Mouse (Mus musculus): ENCODE results near the gene Usp49.
"Not testable (repeated sequence)": the region's sequence is repeated elsewhere in the genome, so short reads cannot be mapped to it uniquely, and the experiment has no call there.

Gene Usp49

DNA sequence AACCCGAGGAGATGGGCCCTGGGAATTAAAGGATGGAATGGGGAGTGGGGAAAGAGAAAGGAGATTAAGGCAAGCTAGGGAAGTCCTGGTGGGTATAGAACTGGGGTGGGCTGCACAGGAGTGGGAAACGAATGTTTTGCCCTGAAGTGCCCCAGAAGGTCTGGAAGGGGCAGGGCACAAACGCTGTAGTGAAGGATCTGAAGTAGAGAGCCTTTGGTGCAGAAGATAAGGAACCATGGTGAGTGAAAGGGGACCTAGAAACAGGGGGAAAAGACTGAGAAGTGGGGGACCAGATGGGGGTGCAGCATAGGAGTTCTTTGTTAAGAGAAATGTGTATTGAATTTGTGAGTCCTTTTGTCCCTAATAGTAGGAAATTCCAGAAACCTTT is at the start of gene Usp49:
Gene Usp49 (plus strand): TSS at position 13 of the 388 bp plus-strand sequence.
- no peak for DNase-seq

DNA sequence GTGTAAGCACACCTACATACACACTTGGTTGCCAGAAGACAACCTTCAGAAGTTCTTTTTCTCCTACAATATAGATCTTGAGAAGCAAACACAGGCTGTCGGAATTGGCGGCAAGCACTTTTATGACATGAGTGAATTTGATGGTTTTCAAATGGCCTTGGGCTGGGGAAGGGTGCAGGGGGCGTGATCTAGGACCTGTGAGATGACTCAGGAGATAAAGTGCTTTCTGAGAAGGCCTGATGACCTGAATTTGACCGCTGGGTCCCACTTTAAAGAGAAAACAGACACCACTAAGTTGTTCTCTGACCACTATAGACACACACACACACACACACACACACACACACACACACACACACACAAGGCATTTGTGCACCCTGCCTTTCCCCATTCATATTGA is 49.5 kb upstream of the Usp49 start:
- DNase-seq: no peak

DNA sequence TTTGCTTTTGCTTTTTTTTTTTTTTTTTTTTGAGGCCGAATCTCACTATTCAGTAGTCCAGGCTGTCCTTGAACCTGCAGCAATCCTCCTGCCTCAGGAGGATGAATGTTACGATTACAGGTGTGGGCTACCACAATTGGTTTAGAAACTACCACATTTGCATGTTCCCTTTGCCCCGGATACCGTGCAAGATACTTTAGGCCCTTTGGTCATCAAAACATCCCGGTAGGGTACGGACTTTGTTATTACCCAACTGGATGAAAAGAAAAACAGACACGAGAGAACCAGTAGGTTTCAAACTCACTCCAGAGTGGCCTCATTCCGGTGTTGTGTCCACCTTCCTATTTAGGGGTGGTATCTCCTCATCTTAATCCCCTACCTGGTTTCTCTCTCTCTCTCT is 42.0 kb upstream of the Usp49 start:
- no peak for DNase-seq

DNA sequence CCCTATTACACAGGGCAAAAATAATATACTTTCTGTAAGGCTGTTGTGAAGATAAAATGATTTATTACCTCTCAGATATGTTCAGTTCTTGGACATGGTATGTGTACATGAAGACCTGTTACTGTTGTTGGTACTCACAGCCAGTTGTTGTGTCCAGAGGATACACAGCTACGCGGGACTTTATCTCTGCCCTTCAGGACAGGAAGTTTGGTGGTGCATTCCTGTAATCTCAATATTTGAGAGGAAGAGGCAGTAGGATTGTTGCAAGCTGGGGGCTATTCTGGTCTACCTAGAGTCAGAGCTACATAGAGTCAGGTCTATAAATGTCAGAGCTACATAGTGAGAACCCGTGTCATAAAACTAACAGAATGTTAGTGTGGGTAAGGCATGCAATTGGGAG is 39.4 kb upstream of the Usp49 start:
- DNase-seq: no peak

DNA sequence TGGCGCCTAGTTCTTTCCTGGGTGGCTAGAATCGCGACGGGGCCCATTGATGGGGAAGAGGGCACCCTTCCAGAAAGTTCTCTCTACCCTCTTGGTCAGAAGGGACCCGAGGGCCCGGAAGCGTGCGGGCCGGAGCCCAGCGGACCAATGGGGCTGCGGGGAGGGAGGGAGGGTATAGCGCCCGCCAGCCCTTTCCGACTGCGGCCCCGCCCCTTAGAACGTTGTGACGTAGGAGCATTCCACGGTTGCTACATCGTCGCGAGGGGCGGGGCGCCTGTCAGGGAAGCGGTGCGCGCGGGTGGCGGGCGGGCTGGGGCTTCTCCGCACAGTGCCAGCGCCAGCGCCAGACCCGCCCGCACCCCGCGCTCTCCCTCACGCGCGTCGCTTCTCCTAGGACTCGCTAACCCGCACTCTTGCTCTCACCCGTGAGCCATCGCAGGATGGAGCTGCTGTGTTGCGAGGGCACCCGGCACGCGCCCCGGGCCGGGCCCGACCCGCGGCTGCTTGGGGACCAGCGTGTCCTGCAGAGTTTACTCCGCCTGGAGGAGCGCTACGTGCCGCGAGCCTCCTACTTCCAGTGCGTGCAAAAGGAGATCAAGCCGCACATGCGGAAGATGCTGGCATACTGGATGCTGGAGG is 37.2 kb upstream of the Usp49 start:
- DNase-seq: peak; percentile 99

DNA sequence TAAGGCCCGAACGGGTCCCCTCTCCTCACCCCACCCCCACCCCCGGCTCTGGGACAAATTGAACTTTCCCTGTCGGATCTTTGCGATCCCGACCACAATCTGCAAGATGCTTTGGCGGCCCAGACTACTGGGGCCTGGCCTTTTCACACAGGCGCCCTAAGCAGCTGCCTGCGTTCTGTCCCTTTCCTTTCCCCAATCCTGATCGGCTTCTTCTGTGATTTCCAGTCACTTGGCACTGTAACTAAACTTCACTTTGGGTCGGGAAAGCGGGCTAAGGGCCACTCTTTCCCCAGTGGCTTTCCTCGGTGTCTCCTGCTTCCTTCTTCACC is 36.7 kb upstream of the Usp49 start:
- no peak for DNase-seq

DNA sequence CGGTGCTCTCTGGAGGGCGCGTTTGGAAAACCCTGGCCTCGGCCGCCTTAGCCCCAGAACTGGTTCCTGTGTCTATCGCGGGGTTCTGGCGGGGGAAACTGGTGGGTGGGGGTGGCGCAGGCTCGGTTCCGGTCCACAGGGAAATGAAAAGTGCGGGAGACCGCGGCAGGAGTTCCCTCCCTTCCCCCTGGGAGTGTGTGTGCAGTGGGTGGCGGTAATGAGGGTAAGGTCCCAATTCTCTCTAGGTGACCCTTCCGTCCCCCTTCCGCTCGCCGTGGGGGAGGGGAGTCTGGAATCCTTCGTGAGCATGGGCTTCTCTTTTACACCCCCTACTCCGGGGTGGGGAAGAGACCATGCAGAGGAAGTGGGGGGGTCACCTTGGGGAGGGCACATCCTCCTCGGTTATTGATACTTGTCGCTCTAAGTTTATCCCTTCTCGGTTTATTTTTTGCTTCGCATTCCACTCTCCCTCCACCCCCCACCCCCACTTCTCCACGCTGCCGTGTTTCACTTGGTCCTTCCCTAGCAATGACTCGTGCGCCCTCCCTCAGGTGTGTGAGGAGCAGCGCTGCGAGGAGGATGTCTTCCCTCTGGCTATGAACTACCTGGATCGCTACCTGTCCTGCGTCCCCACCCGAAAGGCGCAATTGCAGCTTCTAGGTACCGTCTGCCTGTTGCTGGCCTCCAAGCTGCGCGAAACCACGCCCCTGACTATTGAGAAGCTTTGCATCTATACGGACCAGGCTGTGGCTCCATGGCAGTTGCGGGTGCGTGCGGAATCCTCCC is 36.1 kb upstream of the Usp49 start:
- peak; percentile 76 for DNase-seq

DNA sequence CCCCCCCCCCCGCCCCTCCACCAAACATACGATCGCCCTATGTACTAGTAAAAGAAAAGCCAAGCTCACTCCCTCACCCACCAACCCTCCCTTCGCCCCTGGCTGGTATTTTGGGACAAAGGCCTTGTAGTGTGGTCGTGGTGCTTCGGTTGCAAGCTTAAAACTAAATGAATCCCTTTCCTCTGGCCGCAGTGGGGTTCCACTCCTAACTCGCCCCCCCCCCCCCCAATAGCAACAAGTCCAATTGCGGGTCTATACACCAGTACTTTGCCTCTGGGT is 35.6 kb upstream of the Usp49 start:
- no peak for DNase-seq

DNA sequence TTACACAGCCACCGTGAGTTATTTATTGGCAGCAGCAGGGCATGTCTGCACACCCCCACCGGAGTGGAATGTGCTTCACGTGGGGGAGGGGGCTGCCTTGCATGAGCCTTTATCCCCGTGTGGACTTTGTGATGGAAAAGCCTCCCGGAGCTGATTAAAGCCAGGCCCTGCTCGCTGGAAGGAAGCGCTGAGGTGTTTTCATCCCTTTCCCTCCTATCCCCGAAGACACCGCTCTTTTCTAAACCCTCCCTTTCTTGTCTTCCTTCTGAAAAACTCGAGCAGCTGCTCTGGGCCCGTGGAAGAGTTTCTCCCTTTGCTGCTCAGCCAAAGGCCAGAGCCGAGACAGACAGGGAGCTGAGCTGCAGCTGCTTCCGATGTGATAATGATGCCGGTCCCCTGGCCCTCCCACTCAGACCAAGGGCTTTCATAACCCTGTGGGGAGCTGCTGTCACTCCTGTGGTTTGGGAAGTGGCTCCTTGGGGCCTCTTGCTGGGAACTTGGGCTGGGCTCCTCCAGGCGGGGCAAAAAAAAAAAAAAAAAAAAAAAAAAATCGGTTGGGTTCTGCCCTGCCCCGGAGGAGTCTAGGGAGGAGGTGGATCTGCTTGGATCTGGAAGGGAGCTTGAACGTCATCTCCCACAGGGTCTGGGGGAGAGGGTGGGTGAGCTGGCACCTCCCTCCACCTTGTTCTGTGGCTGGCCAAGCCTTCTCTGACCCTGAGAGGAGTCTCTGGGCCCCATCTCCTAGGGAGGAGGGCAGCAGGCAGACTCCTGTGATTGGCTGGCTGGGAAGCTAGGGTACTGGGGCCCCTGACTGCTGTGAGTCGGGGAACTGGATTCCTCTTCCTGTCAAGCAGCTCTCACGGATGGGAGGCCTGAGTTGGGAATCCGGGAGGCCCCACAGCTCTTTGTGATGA is 35.0 kb upstream of the Usp49 start:
- DNase-seq: peak; percentile 82

DNA sequence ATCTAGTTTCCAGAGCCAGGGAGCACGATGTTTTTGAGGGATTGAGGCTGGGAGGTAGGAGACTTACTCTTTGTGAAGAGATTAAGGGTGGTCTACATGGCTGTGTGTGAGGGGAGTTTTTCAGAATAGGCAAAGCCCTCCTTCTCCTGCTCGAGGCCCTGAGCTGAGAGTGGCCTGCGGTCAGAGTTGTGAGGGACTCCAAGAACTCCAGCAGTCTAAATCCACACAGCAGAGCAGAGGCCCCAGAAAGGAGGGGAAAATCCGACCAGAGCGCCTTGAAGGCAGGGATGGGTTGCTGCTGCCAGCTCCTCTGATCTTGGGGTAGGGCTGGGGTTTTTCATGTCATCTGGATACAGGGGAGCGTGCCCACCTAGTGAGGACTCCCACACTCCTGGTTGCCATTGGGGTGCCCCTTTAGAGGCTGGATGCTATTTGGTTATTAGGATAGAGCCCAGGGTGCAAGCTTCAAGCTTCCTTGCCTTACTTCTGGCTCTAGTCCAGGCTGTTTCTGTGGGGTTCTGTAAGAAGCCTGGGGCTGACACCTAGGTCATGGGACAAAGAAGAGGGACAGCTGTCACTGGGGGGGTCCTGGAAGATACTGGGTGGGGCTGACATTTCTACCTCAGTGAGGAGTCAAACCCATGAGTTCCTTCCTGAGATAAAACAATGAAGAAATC is 34.2 kb upstream of the Usp49 start:
- DNase-seq: peak; percentile 26

DNA sequence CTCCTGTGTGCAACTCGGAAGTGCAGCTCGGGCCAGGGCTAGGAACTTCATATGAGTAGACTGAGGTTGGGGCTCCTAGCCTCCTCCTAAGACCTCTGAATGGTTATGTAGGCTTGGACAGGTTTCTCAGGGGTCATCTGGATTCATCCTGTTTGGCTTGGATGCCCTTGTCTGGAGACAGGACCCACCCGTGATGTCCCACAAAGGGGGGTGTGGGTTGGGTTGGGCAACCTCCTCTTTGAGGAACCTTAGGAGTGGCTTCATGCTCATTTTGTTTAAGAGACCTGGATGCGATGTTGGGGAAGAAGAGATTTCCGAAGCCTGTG is 33.7 kb upstream of the Usp49 start:
- DNase-seq: peak; percentile 14

DNA sequence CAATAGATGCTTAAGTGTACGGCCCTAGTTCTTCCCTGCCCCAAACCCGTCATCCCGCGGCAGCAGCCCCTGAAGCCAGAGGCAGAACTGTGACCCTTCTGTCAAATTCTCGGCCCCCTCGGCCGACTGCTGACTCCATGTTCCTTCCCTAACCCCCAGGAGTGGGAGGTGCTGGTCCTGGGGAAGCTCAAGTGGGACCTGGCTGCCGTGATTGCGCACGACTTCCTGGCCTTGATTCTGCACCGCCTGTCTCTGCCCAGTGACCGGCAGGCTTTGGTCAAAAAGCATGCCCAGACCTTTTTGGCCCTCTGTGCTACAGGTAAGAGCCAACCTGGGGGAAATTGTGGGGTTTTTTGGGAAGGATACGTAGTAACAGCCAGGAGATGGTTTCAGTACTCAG is 33.2 kb upstream of the Usp49 start:
- peak; percentile 18 for DNase-seq

DNA sequence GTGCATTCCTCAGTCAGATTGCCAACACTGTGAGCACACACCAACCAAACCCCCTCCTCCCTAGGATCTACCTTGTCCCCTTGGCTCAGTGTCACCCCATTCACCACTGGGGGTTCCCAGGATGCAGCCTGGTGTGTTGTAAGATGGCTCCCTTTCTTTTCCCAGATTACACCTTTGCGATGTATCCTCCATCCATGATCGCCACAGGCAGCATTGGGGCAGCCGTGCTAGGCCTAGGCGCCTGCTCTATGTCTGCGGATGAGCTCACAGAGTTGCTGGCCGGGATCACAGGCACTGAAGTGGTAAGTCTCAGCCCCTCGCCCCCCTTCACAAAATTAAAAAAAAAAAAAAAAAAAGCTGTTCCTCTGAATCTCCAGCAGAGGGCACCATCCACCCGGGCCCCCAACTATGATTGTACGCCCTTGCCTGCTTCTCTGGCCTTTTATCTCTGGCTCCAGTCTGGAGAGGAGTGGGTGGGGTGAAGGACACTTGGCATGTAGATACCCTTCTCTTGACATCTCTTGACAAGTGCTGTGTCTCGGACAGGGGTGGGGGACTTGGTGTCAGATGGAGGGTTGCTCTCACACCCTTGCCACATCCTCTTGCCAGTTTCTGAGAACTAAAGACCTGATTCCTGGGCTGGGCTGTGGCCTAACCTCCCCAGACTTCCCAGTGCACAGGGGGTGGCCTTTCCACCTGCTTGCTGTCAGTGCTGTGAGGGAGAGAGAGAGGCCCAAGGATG is 32.5 kb upstream of the Usp49 start:
- DNase-seq: peak; percentile 51

DNA sequence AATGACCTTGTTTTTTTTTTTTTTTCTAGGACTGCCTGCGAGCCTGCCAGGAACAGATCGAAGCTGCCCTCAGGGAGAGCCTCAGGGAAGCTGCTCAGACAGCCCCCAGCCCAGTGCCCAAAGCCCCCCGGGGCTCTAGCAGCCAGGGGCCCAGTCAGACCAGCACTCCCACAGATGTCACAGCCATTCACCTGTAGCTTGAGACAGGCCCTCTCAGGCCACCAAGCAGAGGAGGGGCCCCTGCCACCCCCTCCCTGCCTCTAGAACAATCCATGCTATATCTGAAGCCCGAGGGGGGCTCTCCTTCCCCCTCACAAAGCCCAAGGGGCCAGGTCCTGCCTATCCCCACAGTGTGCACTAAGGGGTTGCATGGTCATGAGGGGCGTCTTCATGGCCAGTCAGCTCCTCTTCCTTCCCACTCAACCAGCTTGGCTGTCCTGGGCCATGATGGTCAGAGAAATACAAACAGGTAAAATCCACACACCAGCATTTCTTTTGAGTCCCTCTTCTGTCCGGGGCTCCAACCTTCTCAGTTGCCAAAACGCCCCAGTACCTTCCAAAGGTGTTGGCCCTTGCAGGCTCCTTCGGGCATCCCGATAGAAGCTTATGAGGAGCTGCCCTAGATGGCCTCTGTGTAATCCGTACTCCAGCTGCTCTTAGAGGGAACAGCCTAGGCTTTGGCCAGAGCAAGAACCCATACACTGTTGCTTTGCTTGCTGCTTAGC is 31.7 kb upstream of the Usp49 start:
- DNase-seq: not testable (repeated sequence)

DNA sequence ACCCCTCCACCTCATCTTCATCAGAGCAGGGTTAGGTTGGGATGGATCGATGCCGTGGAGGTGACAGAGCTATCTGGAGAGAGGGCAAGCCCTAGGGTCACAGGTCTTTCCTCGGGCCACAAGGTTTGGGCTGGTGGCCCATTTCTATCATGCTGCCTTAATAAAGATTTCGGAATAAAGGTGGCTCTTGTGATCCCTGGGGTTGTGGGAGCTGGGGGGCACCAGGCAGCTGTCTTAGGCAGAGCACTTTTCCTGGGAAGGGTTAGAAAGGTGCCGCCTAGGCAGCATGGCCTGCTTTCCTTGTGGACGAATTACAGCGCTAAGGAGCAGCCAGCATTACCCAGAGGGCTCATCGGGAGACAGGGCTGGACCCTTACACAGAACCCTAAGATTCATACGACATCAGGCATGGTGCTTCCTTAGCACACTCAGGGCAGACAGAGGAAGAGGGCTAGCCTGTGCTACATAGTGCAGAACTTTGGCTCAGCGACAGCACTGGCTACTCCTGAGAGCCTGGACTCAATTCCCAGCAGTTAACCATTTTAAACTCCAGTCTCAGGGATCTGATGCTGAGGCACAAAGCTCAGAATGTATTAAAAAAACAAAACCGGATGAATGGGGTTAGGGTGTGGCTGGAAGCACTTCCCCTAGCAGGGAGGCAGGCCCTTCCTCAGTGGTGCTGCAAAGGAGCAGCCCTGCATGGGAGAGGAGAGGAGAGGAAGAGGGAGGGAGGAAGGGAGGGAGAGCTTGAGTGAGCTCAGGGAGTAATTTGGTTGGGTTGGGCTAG is 30.8 kb upstream of the Usp49 start:
- DNase-seq: peak; percentile 38

DNA sequence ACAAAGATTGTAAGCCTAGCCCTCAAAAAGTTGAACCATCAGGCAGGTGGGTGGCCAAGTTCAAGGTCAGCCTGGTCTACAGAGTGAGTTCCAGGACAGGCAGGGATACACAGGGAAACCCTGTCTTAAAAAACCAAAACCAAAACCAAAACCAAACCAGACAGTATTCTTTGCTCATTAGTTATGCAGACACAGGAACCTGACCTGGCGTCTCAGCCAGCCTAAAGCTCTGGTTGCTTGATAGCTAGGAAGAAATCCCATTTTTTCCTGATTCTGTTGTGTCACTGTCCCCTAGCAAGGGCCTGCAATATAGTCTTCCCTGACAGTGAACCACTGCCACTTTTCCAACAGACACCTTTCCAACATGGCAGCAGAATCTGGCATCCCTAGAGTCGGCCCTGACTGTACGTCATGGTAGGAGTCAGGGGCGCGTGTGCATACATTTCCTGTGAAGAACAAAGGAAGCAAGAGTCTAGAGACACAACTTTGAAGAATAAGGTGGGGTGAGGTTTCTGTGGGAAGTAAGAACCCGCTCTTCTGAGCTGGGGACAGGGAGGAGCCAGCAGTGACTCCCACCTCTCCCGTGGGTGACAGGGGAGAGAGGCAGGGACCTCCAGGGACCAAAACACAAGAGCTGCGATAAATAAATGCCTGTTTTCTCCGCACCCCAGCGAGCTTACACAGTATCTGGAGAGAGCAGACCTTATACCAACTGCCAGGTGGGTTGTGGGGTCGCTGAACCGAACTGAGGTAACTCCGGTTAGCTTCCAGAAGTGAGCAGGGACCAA is 29.7 kb upstream of the Usp49 start:
- no peak for DNase-seq

DNA sequence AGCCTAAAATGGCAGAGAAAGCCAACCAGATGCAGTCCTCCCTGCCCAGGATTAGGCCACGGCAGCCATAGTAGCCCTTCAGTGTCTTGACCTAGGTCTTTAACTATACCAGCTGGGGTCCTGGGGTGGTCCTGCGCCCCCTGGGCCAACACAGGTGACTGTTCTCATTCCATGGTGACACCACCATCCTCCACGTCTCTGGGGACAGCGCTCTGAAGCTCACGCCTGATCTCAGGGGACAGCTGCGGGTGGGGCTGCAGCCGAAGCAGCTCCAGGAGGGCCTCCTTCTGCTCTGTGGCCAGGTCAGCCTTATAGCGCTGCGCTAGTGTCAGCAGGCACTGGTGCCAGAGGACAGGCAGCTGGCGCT is 29.1 kb upstream of the Usp49 start:
- DNase-seq: no peak

DNA sequence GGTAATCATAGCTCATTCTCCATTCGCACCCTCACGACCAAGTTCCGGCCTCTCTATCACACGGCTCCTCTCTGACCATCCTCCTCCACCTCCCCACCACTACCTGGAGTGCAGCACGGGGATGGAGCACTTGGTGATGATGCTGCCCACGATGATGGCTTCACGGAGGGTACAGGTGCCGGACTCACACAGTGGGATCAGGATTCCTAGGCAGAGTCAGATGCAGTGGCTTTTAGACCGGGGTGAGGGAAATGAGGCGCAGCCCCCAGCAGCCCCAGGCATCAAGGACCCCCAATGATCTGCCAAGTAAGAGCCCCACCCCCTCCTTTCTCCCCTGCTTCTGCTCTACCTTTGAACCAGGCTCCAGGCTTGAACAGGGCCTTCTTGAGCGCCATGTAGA is 28.2 kb upstream of the Usp49 start:
- no peak for DNase-seq

DNA sequence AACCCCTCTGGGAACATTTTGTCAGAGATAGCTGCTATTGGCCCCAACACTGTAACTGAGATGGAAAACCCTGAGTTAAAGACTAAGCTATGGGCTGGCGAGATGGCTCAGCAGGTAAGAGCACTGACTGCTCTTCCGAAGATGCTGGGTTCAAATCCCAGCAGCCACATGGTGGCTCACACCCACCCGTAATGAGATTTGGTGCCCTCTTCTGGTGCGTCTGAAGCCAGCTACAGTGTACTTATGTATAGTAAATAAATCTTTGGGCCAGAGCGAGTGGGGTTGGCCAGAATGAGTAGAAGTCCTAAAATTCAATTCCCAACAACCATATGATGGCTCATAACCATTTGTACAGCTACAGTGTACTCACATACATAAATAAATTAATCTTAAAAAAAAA is 24.3 kb upstream of the Usp49 start:
- DNase-seq: peak; percentile 55

DNA sequence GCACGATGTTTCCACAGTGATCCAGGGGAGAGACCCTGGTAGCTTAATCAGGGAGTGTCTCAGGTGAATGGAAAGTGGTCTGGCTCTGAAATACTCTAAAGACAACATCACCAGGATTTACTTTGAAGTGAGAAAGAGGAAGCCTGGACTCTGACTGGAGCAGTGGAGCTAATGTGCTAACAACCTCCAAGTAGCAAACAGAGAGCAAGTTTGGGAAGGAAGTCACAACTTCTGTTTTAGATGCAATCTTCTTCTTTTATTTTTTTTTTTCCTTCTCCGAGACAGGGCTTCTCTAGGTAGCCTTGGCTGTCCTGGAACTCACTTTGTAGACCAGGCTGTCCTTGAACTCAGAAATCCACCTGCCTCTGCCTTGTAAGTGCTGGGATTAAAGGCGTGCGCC is 21.3 kb upstream of the Usp49 start:
- DNase-seq: no peak

Measured in kidney, postnatal 10 days (tissue).